Mouse (Mus musculus): ENCODE data around the gene Wiz.

The Wiz gene

DNA sequence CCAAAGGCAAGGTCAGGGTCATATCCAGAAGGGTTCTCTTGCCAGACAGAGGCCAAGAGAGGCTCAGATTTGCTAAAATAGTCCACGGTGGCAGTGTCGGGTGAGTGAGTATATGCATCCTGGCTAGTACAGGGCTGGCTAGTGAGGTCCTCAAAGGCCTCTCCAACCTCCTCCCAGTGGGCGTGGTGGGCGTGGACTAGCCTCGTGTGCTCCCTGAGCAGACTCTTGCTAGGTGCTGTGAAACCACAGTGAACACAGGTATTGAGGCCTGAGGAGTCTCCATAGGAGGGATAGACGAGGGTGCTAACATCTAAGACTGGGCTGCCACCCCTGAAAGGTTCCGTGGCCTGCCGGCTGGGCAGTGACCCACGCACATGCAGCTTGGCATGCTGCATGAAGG, 12.1 kb downstream of the Wiz start:
- DNase-seq: no peak

- DNase-seq: no peak
Observed at GRCm38 (mm10) chr17:32376475-32376874, 12.8 kb downstream of the Wiz start.

GRCm38 (mm10) chr17:32368991-32369578, 20.2 kb downstream of the Wiz start:
- DNase-seq: no peak

DNA sequence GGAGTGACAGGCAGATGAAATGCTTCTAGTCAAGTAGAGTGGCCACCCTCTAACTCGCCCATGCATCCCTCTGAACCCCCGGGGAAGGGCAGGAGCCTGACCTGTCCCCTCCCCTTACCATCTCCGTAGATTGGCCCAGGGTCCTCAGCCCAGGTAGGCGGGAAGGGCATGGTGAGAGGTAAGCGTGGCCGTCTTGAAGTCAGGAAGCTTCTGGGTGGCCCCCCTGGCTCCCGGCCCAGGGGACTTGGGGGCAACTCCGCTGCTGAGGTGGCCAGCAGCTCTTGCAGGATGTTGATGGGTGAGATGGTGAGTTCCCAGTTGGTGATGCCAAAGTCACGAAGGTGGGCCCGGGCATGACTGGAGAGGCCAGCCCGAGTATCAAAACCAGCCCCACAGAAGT, 21.5 kb downstream of the Wiz start:
- DNase-seq: no peak

- DNase-seq: no peak
Observed at GRCm38 (mm10) chr17:32365296-32365695, 23.9 kb downstream of the Wiz start.

DNA sequence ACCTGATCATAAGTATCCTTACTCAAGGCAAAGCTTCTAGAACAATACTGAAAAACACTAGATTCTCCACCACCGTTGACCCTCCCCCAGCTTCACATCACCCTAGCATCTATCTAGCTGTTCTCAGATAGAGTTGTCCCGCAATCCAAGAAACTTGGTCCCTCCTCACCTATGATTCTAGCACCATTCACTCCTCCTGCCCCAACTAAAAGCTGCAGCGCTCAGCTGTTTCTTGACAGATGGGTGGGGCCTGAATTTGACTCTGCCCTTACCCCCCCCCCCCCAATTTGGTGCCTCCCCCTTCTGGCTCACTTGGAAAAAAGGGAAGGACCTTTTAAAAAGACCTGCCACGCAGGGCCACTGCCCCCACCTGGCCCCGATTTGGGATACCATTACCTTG, 24.4 kb downstream of the Wiz start:
- DNase-seq: no peak

DNA sequence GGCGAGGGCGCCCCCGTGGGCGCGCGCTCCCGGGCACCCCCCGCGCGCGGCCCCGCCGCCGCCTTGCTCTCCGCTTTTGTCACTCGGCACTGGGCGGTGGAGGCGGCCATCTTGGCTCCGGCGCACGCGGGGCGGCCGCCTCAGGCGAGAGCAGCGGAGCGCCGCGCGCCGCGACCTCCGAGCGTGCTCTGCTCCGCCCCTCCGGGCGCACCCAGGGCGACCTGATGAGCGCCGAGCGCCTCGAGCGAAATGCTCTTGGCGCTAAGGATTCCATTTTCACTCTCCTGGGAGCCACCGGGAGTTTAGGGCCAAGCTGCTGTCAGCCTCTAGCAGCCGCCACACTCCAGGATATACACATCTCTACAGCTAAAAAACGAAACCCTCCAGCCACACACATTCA, 24.9 kb downstream of the Wiz start:
- DNase-seq: peak; percentile 90

GRCm38 (mm10) chr17:32363821-32364301, 25.4 kb downstream of the Wiz start:
- DNase-seq: peak; percentile 55

DNA sequence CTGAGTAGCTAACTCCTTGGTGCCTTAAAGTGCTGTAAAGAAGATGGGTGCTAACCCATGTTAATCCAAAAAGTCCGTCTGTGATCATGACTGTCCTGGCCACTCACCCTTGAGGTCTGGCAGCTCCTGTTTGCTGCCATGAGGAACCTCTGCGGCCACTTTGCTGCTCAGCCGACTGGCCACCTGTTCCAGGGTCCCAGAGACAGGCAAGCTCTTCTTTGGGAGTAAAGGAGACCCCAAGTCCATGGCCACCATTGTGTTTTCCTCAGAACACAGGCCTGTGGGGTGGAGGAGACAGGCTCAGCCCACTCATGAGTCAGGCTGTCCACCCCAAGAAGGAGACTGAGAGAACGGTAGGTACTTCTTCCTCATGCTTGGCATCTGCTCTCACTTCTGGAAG, 26.6 kb downstream of the Wiz start:
- DNase-seq: no peak

- no peak for DNase-seq
Observed at GRCm38 (mm10) chr17:32359928-32360327, 29.3 kb downstream of the Wiz start.

- DNase-seq: no peak
Observed at GRCm38 (mm10) chr17:32358943-32359340, 30.3 kb downstream of the Wiz start.

- DNase-seq: no peak
Observed at GRCm38 (mm10) chr17:32358192-32358942, 30.9 kb downstream of the Wiz start.

DNA sequence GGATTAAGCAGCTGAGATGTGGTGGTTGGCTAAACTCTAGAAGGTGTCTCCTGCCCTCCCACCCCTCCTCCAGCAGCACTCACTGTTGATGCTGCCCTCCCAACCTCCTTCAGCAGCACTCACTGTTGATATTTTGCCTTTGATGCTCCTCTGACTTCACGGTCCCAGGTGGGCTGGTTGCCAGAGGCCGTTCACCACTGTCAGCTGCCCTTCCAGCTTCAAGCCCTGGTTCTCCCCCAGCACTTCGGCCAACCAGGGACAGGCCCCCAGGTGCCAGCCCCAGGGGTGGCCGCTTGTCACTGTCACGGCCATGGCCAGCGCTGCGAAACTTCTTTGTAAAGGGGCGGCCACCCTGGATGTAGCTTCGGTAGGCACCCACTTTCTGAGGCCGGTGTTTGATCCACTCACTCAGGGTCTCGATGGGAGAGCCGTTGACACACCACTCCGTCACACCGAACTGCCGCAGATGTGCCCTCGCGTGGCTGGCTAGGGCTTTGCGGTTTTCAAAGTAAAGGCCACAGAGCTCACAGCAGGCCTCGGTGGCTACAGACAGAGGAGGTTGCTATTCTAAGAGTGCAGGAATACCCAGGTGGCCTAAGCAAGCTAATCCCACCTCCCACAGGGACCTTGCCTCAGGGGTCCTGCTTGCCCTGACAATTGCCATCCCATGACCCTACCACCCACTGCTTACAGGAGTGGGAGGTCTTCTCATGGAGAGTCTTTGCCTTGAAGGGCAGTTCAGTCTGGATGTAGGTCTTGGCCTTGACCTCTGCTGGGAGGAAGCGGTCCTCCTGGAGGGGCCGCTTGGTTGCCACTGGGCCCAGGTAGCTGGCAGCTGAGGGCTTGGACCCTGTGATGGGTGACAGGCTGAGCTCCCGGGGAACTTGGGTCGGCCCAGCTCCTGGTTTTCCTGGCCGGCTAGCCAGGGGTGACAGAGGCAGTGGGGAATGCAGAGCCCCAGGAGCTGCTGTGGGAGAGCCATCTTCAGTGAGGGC, 32.2 kb downstream of the Wiz start:
- DNase-seq: no peak

DNA sequence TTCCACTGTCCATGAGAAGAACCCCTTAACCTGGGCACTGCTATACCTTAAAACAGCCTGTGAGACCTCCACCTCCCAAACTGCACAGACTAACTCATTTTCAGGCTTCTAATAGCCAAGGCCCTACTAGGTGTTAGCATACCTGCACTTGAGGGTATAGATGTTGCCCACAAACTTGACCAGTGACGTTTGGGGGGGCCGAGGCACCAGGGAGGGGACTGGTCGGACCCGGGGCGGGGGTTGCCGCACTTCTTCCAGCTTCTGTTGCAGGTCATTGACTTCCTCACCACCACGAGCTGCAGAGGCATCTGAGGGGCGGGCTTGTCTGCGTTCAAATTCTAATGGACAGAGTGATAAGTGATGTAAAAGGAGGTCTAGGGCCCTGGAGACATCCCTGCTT, 33.0 kb downstream of the Wiz start:
- no peak for DNase-seq

- DNase-seq: no peak
Observed at GRCm38 (mm10) chr17:32355031-32355430, 34.2 kb downstream of the Wiz start.

GRCm38 (mm10) chr17:32354211-32354610, 35.0 kb downstream of the Wiz start:
- DNase-seq: no peak

DNA sequence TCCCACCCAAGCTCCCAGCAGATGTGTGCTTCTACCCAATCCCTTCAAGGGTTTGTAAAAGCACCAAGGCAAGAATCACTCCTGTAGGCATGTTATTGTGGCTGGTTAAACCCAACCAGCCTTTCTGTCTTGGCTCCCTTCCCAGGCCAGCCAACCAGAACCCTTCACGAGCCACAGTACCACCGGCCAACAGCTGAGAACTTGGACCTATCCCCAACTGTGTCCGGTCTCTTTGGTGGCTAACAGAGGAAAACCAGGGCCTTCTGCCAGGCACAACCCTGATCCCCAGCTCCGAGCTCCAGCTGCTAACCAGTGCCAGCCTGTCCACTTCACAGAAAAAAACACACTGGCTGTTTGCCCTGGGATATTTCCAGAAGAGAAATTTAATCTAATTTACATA, 35.5 kb downstream of the Wiz start:
- DNase-seq: no peak

DNA sequence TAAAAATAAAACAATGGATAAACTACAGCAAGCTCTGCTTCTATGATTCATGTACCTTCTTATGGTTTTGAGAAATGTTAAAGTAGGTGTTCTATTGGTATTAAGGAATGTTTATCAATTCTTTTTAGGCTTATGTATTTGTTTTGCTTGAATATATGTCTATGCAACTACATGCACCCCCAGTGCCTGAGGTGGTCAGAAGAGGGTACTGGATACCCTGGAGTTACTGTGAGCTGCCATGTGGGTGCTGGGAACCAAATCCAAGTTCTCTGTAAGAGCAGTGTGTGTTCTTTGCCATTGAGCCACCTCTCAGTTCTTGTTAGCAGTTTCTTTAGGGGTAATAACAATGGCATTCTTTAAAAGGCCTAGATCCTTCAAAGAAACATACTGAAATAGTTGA, 37.5 kb downstream of the Wiz start:
- DNase-seq: no peak

GRCm38 (mm10) chr17:32351269-32351668, 38.0 kb downstream of the Wiz start:
- no peak for DNase-seq

- peak; percentile 90 for DNase-seq
Observed at GRCm38 (mm10) chr17:32350382-32350983, 38.8 kb downstream of the Wiz start, which contains the start of gene Akap8l. Gene Akap8l, minus strand, starts transcription at chr17:32350607.

DNA sequence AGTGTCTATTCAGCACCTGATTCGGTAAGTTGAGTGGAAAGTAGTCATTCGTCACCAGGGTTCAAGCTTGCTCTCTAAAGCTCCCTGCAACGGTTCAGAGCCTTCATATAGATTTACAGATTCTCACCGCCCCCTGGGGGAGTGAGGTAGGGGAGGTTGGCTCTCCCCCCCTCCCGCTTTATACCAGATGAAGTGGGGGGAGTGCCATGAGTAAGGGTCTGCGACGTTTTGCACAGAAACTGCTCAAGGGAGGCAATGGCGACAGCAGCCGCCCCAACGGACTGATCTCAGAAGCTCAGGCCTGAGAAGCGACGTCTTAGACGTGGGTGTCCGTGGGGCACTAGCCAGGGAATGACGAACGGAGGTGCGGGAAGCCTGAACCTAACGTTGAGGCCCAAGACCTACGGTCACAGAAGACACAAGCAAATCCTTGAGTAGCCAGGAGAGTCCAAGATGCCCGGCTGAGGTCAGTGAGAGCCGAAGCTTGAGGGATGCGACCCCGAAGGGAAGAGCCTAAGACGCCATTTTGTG, 39.3 kb downstream of the Wiz start:
- DNase-seq: peak; percentile 50

DNA sequence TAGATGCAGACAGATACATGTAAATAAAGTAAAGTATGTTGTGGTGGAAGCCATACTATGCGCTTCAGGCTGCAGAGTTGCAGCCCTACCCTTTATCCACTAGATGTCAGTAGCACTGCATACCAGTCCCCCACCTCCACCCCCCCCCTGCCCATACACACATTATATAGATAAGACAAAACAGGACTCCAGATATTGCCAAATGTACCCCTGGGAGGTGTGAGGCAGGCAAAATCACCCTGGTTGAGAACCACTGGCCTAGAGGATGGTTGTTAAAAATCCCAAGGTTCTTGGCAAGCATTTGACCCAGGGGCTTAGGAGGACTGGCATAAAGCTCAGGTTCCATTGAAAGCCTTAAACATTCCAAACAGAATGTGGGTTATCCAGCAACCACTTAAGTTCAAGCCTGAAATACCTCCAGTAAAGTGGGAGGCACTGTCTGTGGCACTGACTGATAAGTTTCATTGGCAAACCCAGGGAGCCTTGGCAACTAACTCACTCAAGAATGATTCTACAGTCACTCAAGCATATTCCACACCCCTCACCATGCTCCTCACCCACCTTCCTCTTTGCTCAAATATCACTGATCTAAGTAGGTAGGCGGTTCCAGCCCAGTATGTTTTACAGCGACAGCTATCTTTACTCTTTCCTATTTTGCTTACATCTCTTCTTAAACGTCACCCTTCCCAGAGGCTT, 40.1 kb downstream of the Wiz start:
- DNase-seq: peak; percentile 58
